Mouse (Mus musculus): ENCODE data around the gene Pnkp. TPM values are rescaled to one million over a fixed set of nuclear protein-coding genes. Genes with fewer than 3 reads are reported as not detected.

Gene Pnkp
- polyA plus RNA-seq, 1 experiment, result 50.8 TPM

DNA sequence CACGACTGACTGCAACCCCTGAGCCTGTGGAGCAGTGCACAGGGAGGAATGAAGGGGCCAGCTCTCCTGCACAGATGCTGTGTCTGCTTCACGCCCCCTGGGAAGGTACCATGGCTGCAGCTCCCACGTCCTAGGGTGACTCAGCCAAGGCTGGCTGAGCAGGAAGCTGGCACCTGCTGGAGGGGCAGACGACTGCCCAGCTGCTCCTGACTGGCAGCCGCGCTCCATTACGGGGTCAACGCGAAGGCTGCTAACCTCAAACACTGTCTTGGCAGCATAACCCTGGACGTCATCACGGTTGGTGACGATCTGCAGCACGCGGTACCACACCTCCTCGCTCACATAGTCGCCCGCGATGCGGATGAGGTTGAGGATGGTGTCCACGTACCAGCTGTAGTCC is 48.5 kb downstream of the Pnkp start:
- no peak for DNase-seq (ENCODE audit: low read depth)

DNA sequence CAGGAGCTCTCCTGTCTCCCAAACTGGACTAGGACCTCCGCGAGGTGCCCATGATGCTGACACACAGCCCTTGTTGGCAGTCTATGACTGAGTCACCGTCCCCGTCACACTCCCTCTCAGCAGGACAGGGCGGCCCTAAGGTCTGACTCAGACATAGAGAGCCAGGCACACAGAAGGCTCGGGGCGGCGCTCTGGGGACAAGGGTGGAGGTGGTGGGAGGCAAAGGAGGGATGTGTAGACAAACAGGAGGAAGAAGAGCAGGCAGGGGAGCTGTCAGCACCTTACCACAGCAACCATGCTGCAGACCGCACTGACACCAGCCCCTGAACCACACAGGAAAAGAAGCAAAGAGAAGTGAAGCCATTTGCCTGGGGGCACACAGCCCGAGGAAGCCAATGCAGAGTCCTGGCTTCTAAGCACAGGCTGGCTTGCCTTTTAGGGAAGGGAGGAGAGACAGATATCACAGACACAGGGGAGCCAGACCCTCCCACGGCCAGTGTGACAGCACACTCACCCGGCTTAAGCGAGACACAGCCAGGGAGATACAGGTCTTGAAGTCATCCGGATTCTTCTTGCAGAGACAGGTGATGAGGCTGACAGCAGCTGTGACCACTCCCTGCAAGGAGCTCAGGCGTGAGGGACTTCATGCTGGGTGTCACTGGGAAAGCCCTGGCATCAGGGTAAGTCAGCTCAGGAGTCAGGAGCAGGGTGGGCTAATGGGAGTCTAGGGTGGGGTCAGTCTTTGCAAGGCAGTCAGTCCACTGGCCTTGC is 52.0 kb downstream of the Pnkp start:
- DNase-seq (ENCODE audit: low read depth), result no peak

Other genes with a start within 250 kb of the Pnkp start
- 5.7 and 6.2 TPM in 2 replicates for gene Myh14, start 186.3 kb upstream of the Pnkp start, polyA plus RNA-seq (2012; rRNA removed)
- 0.28 and 0.67 TPM in 2 replicates for gene Izumo2, start 148.4 kb upstream of the Pnkp start, polyA plus RNA-seq (2012; rRNA removed)
- 40.0 and 40.6 TPM in 2 replicates for gene Vrk3, start 108.7 kb upstream of the Pnkp start, polyA plus RNA-seq (2012; rRNA removed)
- 0.12 and 0.14 TPM in 2 replicates for gene Zfp473, start 106.1 kb upstream of the Pnkp start, polyA plus RNA-seq (2012; rRNA removed)
- gene Nup62, start 41.1 kb upstream of the Pnkp start, polyA plus RNA-seq (2012; rRNA removed), result 36.7 and 40.5 TPM in 2 replicates
- 2.1 and 2.7 TPM in 2 replicates for gene Il4i1, start 40.8 kb upstream of the Pnkp start, polyA plus RNA-seq (2012; rRNA removed)
- 139 and 143 TPM in 2 replicates for gene Atf5, start 40.5 kb upstream of the Pnkp start, polyA plus RNA-seq (2012; rRNA removed)
- gene Akt1s1, start 8.1 kb upstream of the Pnkp start, polyA plus RNA-seq (2012; rRNA removed), result 72.9 and 107 TPM in 2 replicates
- 90.6 and 94.6 TPM in 2 replicates for gene Tbc1d17, start 8.1 kb upstream of the Pnkp start, polyA plus RNA-seq (2012; rRNA removed)
- gene Ptov1, start 12.6 kb downstream of the Pnkp start, polyA plus RNA-seq (2012; rRNA removed), result 243 and 279 TPM in 2 replicates
- 95.2 and 106 TPM in 2 replicates for gene Med25, start 35.6 kb downstream of the Pnkp start, polyA plus RNA-seq (2012; rRNA removed)
- gene Fuz, start 38.9 kb downstream of the Pnkp start, polyA plus RNA-seq (2012; rRNA removed), result 34.2 and 34.5 TPM in 2 replicates
- gene Ap2a1, start 72.4 kb downstream of the Pnkp start, polyA plus RNA-seq (2012; rRNA removed), result 88.2 and 99.1 TPM in 2 replicates
- gene Tsks, start 86.1 kb downstream of the Pnkp start, polyA plus RNA-seq (2012; rRNA removed), result 3.5 and 4.7 TPM in 2 replicates
- gene Cpt1c, start 117.7 kb downstream of the Pnkp start, polyA plus RNA-seq (2012; rRNA removed), result 17.1 and 17.9 TPM in 2 replicates
- 211 and 218 TPM in 2 replicates for gene Prmt1, start 129.4 kb downstream of the Pnkp start, polyA plus RNA-seq (2012; rRNA removed)
- 87.1 and 89.9 TPM in 2 replicates for gene Irf3, start 140.5 kb downstream of the Pnkp start, polyA plus RNA-seq (2012; rRNA removed)
- 20.3 and 22.0 TPM in 2 replicates for gene Bcl2l12, start 141.6 kb downstream of the Pnkp start, polyA plus RNA-seq (2012; rRNA removed)
- 48.9 and 60.3 TPM in 2 replicates for gene Scaf1, start 159.2 kb downstream of the Pnkp start, polyA plus RNA-seq (2012; rRNA removed)
- gene Rras, start 160.8 kb downstream of the Pnkp start, polyA plus RNA-seq (2012; rRNA removed), result 221 and 291 TPM in 2 replicates
- 5.7 and 10.5 TPM in 2 replicates for gene Prr12, start 195.7 kb downstream of the Pnkp start, polyA plus RNA-seq (2012; rRNA removed)
- 71.4 and 78.1 TPM in 2 replicates for gene Nosip, start 205.3 kb downstream of the Pnkp start, polyA plus RNA-seq (2012; rRNA removed)
- 55.7 and 72.5 TPM in 2 replicates for gene Prrg2, start 205.5 kb downstream of the Pnkp start, polyA plus RNA-seq (2012; rRNA removed)
- 112 and 116 TPM in 2 replicates for gene Rcn3, start 235.1 kb downstream of the Pnkp start, polyA plus RNA-seq (2012; rRNA removed)
- gene Fcgrt, start 246.7 kb downstream of the Pnkp start, polyA plus RNA-seq (2012; rRNA removed), result 152 and 158 TPM in 2 replicates

Measured in gonadal fat pad, adult 2 months (tissue).